Mouse (Mus musculus): ENCODE results near the gene Rom1.
"Not testable (repeated sequence)": the region's sequence is repeated elsewhere in the genome, so short reads cannot be mapped to it uniquely, and the experiment has no call there.

The Rom1 gene

GRCm38 (mm10) chr19:8897865-8898495 lies 31.2 kb downstream of the Rom1 start, which contains the start of gene Ganab:
Gene Ganab (plus strand): TSS chr19:8898071.
- peak; percentile 95 to 97 for DNase-seq (ENCODE audit: low spot score in 2 of 2)

- not testable (repeated sequence) for DNase-seq (ENCODE audit: low spot score in 2 of 2)
These were observed 31.8 kb downstream of the Rom1 start for GRCm38 (mm10) chr19:8897211-8897864.

- DNase-seq (ENCODE audit: low spot score in 2 of 2): not testable (repeated sequence)
These were observed 32.9 kb downstream of the Rom1 start for GRCm38 (mm10) chr19:8896231-8896630.

- no peak for DNase-seq (ENCODE audit: low spot score in 2 of 2)
These were observed 33.7 kb downstream of the Rom1 start for GRCm38 (mm10) chr19:8895397-8895960.

- DNase-seq (ENCODE audit: low spot score in 2 of 2): peak; percentile 76 to 77
These were observed 36.1 kb downstream of the Rom1 start, which contains the start of gene Ints5 for GRCm38 (mm10) chr19:8892829-8893766. Gene Ints5 (plus strand): TSS chr19:8893005.

GRCm38 (mm10) chr19:8888511-8889385 lies 40.4 kb downstream of the Rom1 start, which contains the start of the genes 1810009A15Rik and Gm49416:
Gene 1810009A15Rik (plus strand): TSS chr19:8888853.
Gene Gm49416 (plus strand): TSS chr19:8888926.
- DNase-seq (ENCODE audit: low spot score in 2 of 2): peak; percentile 91 to 93

- no peak for DNase-seq (ENCODE audit: low spot score in 2 of 2)
These were observed 41.3 kb downstream of the Rom1 start for GRCm38 (mm10) chr19:8887585-8888463.

- no peak for DNase-seq (ENCODE audit: low spot score in 2 of 2)
These were observed 42.1 kb downstream of the Rom1 start for GRCm38 (mm10) chr19:8886916-8887584.

- DNase-seq (ENCODE audit: low spot score in 2 of 2): no peak
These were observed 45.5 kb downstream of the Rom1 start, which contains the start of the genes Lbhd1 and Gm49403 for GRCm38 (mm10) chr19:8883616-8884015. Gene Lbhd1 (plus strand): TSS chr19:8883732. Gene Gm49403 (plus strand): TSS chr19:8883930.

GRCm38 (mm10) chr19:8881034-8881392 lies 48.1 kb downstream of the Rom1 start:
- DNase-seq (ENCODE audit: low spot score in 2 of 2): no peak

- peak; percentile 86 to 88 for DNase-seq (ENCODE audit: low spot score in 2 of 2)
These were observed 48.7 kb downstream of the Rom1 start, which contains the start of gene Uqcc3 for GRCm38 (mm10) chr19:8880311-8881033. Gene Uqcc3 (minus strand): TSS chr19:8880923.

Measured in right cerebral cortex, postnatal 36 days (tissue).